Mouse (Mus musculus) megakaryocyte, embryonic 14.5 days (primary cell): ENCODE measurements around the gene Dnajb13.

Source experiments
- FLI1 ChIP-seq: IDR thresholded peaks from 2 replicates; pipeline ENCODE4 v1.6.1; 2012; ENCODE audit warnings: low read length, inconsistent platforms, mixed read lengths
- GATA1 ChIP-seq: IDR thresholded peaks from 3 replicates; pipeline ENCODE4 v1.6.1; 2012; ENCODE audit warnings: mixed read lengths, low read length, inconsistent platforms, borderline replicate concordance

DNA sequence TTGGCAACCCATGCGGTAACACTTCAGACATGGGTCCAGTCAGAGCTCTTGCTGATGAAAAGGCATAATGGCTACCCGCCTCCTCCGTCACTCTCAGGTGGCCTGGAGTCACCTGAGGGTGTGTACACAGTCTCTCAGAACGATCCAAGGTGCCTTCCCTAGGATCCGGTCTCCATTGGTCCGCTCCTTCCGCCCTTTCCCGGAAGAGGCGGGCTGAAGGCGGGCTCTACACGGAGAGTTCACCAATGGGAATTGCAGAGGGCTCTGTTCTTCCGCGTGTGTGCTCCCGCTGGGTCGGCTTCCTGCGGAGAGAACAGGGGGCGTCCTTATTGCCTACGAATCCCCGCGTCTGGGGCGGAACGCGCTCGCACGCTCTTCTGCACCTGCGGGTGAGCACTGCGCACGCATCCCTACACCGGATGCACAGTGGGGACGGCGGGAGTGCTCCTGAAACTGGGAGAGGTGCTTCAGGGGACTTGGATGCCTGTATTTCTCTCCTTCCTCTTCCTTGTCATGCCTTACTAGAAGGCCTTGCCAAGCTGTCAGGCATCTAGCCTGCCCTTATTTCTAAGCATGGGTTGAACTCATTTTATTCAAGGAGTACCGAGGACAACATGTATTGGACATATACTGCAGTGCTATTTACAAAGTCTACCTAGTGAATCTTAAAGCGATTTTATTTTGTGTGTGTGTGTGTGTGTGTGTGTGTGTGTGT is 22.2 kb upstream of the Dnajb13 start, which contains the start of gene Coa4:
- TF ChIP-seq GATA1 (no peak), FLI1 (no peak)
